Mouse (Mus musculus) CD8-positive naive resting alpha-beta T cell, adult 57 days (primary cell): ENCODE measurements around the gene Tmem199. TPM values are rescaled to one million over a fixed set of nuclear protein-coding genes. Genes with fewer than 3 reads are reported as not detected.

ENCODE experiments used
- total RNA-seq: library from RNA; stranded (reverse); gene quantifications from one replicate; pipeline ENCODE4 v1.2.4, GENCODE M21; 2023

Gene Tmem199
- total RNA-seq: 22.2 TPM

DNA sequence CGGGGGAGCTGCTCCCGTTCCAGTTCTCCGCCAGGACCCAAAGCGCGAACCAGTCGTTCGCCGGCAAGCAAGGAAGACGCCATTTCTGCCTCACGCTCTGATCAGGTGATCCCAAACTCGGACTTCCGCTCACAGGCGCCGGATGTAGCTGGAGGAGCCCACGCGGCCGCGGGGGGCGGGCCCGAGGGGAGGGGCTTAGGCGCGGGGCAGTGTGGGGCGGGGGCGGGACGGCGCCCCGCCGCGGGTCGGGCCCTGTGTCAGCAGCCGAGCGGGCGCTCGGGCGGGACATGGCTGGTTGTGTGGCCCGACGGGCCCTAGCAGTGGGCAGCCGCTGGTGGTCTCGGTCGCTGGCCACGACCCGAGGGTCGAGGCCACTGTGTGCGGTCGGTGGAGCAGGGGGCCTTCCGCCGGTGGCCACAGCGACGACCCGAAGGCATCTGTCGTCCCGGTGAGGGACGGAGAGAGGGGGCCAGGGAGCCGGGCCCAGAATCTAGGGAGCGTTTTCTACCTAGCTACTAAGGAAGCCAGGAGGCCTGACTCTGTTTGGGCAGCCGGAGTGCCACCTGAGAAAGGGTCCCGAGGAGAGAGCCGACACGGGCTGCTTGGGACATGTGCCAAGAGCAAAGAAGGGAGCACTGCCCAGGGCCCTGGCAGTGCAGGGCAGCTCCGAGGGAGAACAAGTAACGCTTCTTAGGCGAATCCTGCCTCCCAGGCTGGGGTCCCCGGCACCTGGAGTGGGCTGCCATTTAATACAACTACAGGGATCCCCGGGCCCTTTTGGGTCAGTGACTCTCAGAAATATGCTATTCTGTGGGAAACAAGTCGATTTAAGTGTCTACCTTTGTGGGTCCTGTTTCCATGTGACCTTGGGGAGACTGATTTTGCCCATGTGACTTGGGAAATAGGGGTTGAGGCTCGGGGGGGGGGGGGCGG, at the start of gene Tmem199, which contains the start of gene Poldip2:
TSS of gene Tmem199 (minus strand) at position 148 of the 933 bp plus-strand sequence.
TSS of gene Poldip2 (plus strand) at position 169 of the 933 bp plus-strand sequence.

DNA sequence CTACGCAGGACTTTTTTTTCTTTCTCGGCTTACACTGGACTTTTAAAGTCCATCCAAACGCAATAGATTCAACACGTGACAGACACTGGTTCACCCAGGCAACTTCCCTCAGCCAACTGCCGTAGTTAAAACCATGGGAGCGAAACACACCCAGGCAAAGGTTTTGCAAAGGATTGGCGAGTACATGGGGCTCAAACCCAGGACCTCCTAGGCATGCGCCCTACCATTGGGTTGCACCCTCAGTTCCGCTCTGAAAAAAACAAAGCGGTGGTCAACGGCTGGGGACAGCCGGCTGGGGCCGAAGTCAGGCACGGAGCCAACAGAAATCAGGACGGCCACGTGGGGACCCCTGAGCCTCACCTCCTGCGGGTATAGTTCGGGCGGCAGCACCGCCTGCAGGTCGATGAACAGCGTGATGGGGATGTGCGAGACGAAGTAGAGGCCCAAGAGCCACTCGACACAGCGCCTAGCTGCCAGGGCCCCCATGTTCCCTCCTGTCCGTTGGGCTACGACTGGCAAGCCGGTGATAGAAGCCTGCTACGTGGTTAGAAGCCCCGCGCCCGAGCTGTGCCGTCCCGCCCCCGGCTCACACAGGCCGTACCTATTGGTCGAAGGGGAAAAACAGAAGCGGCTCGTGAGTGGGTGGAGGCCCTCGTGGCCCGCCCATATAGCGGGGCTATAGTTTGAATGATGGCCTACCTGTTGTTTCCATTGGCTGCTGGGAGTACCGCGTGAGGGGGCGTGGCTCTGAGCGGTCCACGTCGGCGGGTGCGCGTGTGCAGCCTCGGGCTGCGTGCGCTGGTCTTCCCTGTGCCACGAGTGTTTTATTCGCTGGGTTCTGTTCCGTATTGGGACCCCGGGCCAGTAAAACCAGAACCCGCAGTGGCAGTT, 38.4 kb upstream of the Tmem199 start, which contains the start of gene Tmem97:
TSS of gene Tmem97 (minus strand) at position 610 of the 891 bp plus-strand sequence.

GRCm38 (mm10) chr11:78536080-78536689, 24.2 kb upstream of the Tmem199 start, which contains the start of the genes Tnfaip1 and Ift20:
TSS of gene Tnfaip1 (minus strand) at chr11:78536332.
TSS of gene Ift20 (plus strand) at chr11:78536361.

DNA sequence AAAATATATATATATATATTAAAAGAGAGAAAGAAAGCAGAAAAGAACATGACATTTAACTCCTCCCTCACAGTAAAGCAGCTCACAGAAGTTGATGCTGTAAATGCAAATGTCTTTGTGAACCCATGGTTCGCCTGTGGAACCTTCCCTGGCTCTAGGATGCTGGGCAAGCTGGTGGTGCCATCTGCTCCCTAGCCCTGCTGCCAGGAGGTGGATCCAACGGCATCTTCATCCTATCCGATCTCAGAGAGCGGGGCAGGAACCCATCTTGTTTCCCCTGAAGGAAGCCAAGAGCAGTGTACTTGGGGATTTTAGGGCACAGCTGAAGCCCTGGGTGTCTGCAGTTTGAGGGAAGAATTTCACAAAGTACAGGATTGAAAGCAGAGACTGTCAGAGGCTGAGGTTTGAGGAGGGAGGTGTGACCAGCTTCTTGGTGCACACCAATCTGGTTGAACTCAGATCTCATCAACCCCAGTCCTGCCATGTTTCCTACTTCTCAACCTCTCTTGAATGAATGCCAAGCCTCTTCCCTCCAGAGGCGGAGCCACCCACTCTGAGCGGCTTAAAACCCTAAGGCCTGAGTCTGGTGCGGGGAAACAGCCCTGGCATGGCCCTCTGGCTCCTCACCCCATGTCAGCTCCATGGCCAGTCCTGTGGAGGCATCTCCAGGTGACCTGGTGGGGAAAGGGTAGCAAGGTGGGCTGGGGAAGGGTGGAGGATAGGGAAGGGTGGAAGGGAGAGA, 8.9 kb downstream of the Tmem199 start, which contains the start of gene Sebox:
TSS of gene Sebox (plus strand) at position 539 of the 742 bp plus-strand sequence.

GRCm38 (mm10) chr11:78499004-78499403, 13.0 kb downstream of the Tmem199 start, which contains the start of gene Vtn:
TSS of gene Vtn (plus strand) at chr11:78499091.

GRCm38 (mm10) chr11:78497544-78498522, 14.1 kb downstream of the Tmem199 start, which contains the start of gene Sarm1:
TSS of gene Sarm1 (minus strand) at chr11:78497754.

GRCm38 (mm10) chr11:78465568-78466180, 46.3 kb downstream of the Tmem199 start, which contains the start of gene Slc46a1:
TSS of gene Slc46a1 (plus strand) at chr11:78465697.

Other genes starting within 250 kb of the Tmem199 start
- 3.3 TPM for gene BC030499, start 221.3 kb downstream of the Tmem199 start, total RNA-seq
- gene Spag5, start 210.6 kb downstream of the Tmem199 start, total RNA-seq: 5.6 TPM
- 25.8 TPM for gene Aldoc, start 189.2 kb downstream of the Tmem199 start, total RNA-seq
- gene Pigs, start 183.8 kb downstream of the Tmem199 start, total RNA-seq: 44.6 TPM
- 10.9 TPM for gene Unc119, start 168.7 kb downstream of the Tmem199 start, total RNA-seq
- not detected for gene Foxn1, start 125.6 kb downstream of the Tmem199 start, total RNA-seq
- not detected for gene Slc13a2, start 90.0 kb downstream of the Tmem199 start, total RNA-seq
- gene Slc46a1, start 46.5 kb downstream of the Tmem199 start, total RNA-seq: 1.0 TPM
- 2.6 TPM for gene Sarm1, start 14.4 kb downstream of the Tmem199 start, total RNA-seq
- not detected for gene Vtn, start 13.1 kb downstream of the Tmem199 start, total RNA-seq
- gene Sebox, start 8.7 kb downstream of the Tmem199 start, total RNA-seq: not detected
- 31.3 TPM for gene Poldip2, start within 50 bp of the Tmem199 start, total RNA-seq
- 12.4 TPM for gene Tnfaip1, start 24.2 kb upstream of the Tmem199 start, total RNA-seq
- gene Ift20, start 24.2 kb upstream of the Tmem199 start, total RNA-seq: 30.7 TPM
- 9.2 TPM for gene Tmem97, start 38.6 kb upstream of the Tmem199 start, total RNA-seq
- gene Nlk, start 185.2 kb upstream of the Tmem199 start, total RNA-seq: 75.9 TPM
- gene Ccnq, start 239.6 kb upstream of the Tmem199 start, total RNA-seq: 27.5 TPM